Mouse (Mus musculus) ES-Bruce4 (cell line): ENCODE results near the gene Adh1.

ENCODE experiments used
- CTCF ChIP-seq: IDR thresholded peaks from one replicate; pipeline ENCODE4 v1.8.1; 2011; ENCODE audit warnings: low read depth, low read length
- EP300 ChIP-seq: IDR thresholded peaks from 2 replicates; pipeline ENCODE4 v1.6.1; 2011; ENCODE audit warnings: low read depth, low read length; ENCODE audit not compliant: insufficient read depth
- POLR2A ChIP-seq: IDR thresholded peaks from one replicate; pipeline ENCODE4 v1.8.1; 2011; ENCODE audit warnings: low read length; ENCODE audit not compliant: insufficient read depth

DNA sequence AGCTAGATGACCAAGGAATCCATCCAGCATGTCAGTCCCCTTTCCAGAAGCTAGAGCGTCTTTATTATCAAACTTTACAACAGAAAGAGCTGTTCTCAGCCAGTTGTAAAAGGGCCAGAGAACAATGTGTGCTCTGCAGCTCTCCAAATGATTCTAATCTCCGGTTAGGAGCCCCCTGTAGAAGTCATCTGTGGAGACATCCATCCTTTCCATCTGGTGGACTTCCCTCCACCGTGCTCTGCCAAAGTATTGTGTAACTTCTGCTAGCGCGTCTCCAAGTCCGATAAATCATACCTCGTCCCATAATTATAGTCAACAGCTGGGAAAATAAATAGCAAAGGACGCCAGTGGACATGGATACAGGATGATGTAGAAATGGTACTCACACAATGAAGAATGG is 12.0 kb upstream of the Adh1 start:
- TF ChIP-seq CTCF (no peak), EP300 (no peak), POLR2A (no peak)
